Mouse (Mus musculus) CH12.LX (cell line): ENCODE results near the gene Extl1. TPM values are rescaled to one million over a fixed set of nuclear protein-coding genes. Genes with fewer than 3 reads are reported as not detected.
A peak's percentile ranks its signal among the peaks of the same experiment; 100 is the strongest.

ENCODE experiments used
- DNase-seq: peaks from one replicate; pipeline ENCODE4 v3.0.0-alpha.2; 2013; ENCODE audit errors: extremely low read depth
- H3K27ac ChIP-seq: 2 replicates; pipeline ENCODE4 v1.5.1; 2012; ENCODE audit warnings: low read depth, mild to moderate bottlenecking, control low read depth, moderate library complexity; ENCODE audit not compliant: insufficient read depth
- H3K27me3 ChIP-seq: replicated peaks from 2 replicates; pipeline ENCODE3; 2012; ENCODE audit warnings: inconsistent platforms
- H3K36me3 ChIP-seq, 2 experiments: replicated peaks in 1 of 2; 2 replicates each; pipeline versions ENCODE3 to v1.6.1; 2012; ENCODE audit warnings: inconsistent platforms in 1 of 2, low read length in 1 of 2, mild to moderate bottlenecking in 1 of 2, mixed read lengths in 1 of 2, moderate library complexity in 1 of 2; ENCODE audit not compliant: control insufficient read depth in 1 of 2, insufficient read depth in 1 of 2
- H3K4me1 ChIP-seq, 2 experiments: 2 replicates each; pipeline ENCODE4 v1.6.1; 2012; ENCODE audit warnings: inconsistent platforms in 1 of 2, moderate library complexity in 1 of 2; ENCODE audit not compliant: insufficient read depth in 2 of 2, control insufficient read depth in 1 of 2
- H3K4me2 ChIP-seq: 2 replicates; pipeline ENCODE4 v1.6.1; 2012; ENCODE audit warnings: low read depth, mild to moderate bottlenecking, control low read depth; ENCODE audit not compliant: poor library complexity, insufficient read depth, severe bottlenecking
- H3K4me3 ChIP-seq, 3 experiments: fragments of 150-350 bp in 1 of 3; sonication (generic) in 1 of 3; replicated peaks in 1 of 3; 2 replicates each; pipeline versions ENCODE3 to v1.5.1; 2011 to 2012; ENCODE audit warnings: low read depth in 2 of 3, low read length in 2 of 3, mild to moderate bottlenecking in 2 of 3, moderate library complexity in 2 of 3, control low read depth in 1 of 3, improper control_type of control experiment in 1 of 3, inconsistent platforms in 1 of 3, mixed read lengths in 1 of 3; ENCODE audit not compliant: poor library complexity in 1 of 3
- H3K79me2 ChIP-seq: replicated peaks from 2 replicates; pipeline ENCODE4 v1.6.1; 2012; ENCODE audit warnings: mild to moderate bottlenecking, moderate library complexity; ENCODE audit not compliant: control insufficient read depth, poor library complexity, insufficient read depth, severe bottlenecking; ENCODE audit errors: extremely low read depth
- H3K9ac ChIP-seq: 2 replicates; pipeline ENCODE4 v1.6.1; 2012; ENCODE audit warnings: low read depth, mild to moderate bottlenecking, control low read depth, moderate library complexity; ENCODE audit not compliant: insufficient read depth
- H3K9me3 ChIP-seq: replicated peaks from 2 replicates; pipeline ENCODE3; 2012; ENCODE audit warnings: low read length, inconsistent platforms, mixed read lengths
- CHD2 ChIP-seq: IDR thresholded peaks from 2 replicates; pipeline ENCODE4 v1.6.1; 2011; ENCODE audit warnings: low read length, improper control_type of control experiment
- CTCF ChIP-seq, 2 experiments: IDR thresholded peaks in 1 of 2; conservative IDR thresholded peaks in 1 of 2; 2 replicates each; pipeline ENCODE4 v1.5.1; 2011 to 2012; ENCODE audit warnings: low read depth in 2 of 2, low read length in 2 of 2, improper control_type of control experiment in 1 of 2, inconsistent platforms in 1 of 2, mild to moderate bottlenecking in 1 of 2, moderate library complexity in 1 of 2
- ELF1 ChIP-seq: IDR thresholded peaks from 2 replicates; pipeline ENCODE4 v1.6.1; 2014; ENCODE audit warnings: low read depth, mild to moderate bottlenecking, inconsistent platforms, low read length, improper control_type of control experiment
- EP300 ChIP-seq: IDR thresholded peaks from 2 replicates; pipeline ENCODE4 v1.6.1; 2011; ENCODE audit warnings: low read length, improper control_type of control experiment
- ETS1 ChIP-seq: conservative IDR thresholded peaks from 2 replicates; pipeline ENCODE4 v1.6.1; 2012; ENCODE audit warnings: low read depth, mild to moderate bottlenecking, inconsistent platforms, low read length, improper control_type of control experiment, moderate library complexity
- GABPA ChIP-seq: IDR thresholded peaks from 2 replicates; pipeline ENCODE4 v1.6.1; 2012; ENCODE audit warnings: low read depth, low read length, improper control_type of control experiment, inconsistent platforms; ENCODE audit not compliant: insufficient replicate concordance
- HCFC1 ChIP-seq: IDR thresholded peaks from 2 replicates; pipeline ENCODE4 v1.6.1; 2012; ENCODE audit warnings: low read depth, mild to moderate bottlenecking, inconsistent platforms, low read length, improper control_type of control experiment
- IRF4 ChIP-seq: IDR thresholded peaks from 2 replicates; pipeline ENCODE4 v1.6.1; 2014; ENCODE audit warnings: low read depth, mild to moderate bottlenecking, inconsistent platforms, low read length, improper control_type of control experiment
- MAFK ChIP-seq: IDR thresholded peaks from 2 replicates; pipeline ENCODE4 v1.6.1; 2011; ENCODE audit warnings: low read length, improper control_type of control experiment; ENCODE audit not compliant: insufficient replicate concordance
- MAX ChIP-seq: IDR thresholded peaks from 2 replicates; pipeline ENCODE4 v1.6.1; 2011; ENCODE audit warnings: low read length, improper control_type of control experiment
- NELFE ChIP-seq: IDR thresholded peaks from 2 replicates; pipeline ENCODE4 v1.6.1; 2011; ENCODE audit warnings: low read depth, low read length, improper control_type of control experiment
- PAX5 ChIP-seq: IDR thresholded peaks from 2 replicates; pipeline ENCODE4 v1.6.1; 2012; ENCODE audit warnings: low read length, inconsistent platforms, mixed read lengths
- RAD21 ChIP-seq: IDR thresholded peaks from 2 replicates; pipeline ENCODE4 v1.6.1; 2011; ENCODE audit warnings: low read depth, mild to moderate bottlenecking, low read length, improper control_type of control experiment, moderate library complexity
- SMC3 ChIP-seq: IDR thresholded peaks from 2 replicates; pipeline ENCODE4 v1.6.1; 2011; ENCODE audit warnings: low read depth, low read length, improper control_type of control experiment
- TBP ChIP-seq: conservative IDR thresholded peaks from 2 replicates; pipeline ENCODE4 v1.6.1; 2011; ENCODE audit warnings: low read depth, low read length, improper control_type of control experiment
- dilution Hi-C: fragments of 300-500 bp; cut with MboI; formaldehyde crosslinking; loops from 2 replicates; pipeline ENCODE4 v1.14.3; 2020; ENCODE audit warnings: low sequenced_read_pairs; ENCODE audit not compliant: extremely low pct_unique_long_range_greater_than_20kb, extremely low pct_ligation_motif_present
- in situ Hi-C: fragments of 300-500 bp; cut with MboI; formaldehyde crosslinking; loops from 3 replicates; pipeline ENCODE4 v1.14.3; 2019; ENCODE audit warnings: low sequenced_read_pairs, low pct_ligation_motif_present, low pct_unique_long_range_greater_than_20kb, mixed read lengths
- polyA plus RNA-seq: library from polyadenylated mRNA; unstranded; fragments of >175 nt; gene quantifications from 2 replicates; pipeline ENCODE4 v1.2.1, GENCODE M21; 2012; ENCODE audit warnings: low read depth; ENCODE audit not compliant: insufficient read length
- total RNA-seq, 2 experiments: library from RNA; depleted of rRNA; stranded (reverse); fragments of 300-350 nt in 1 of 2; fragments of >200 nt in 1 of 2; gene quantifications; 2 replicates each; pipeline ENCODE4 v1.2.3; 2012 to 2014

Gene Extl1
- total and polyA plus RNA-seq, 3 experiments = 0.54 to 4.5 (median 1.6) TPM

GRCm38 (mm10) chr4:134326859-134327530, 56.7 kb downstream of the Extl1 start:
- dilution Hi-C loops = no loop called here
- Histone ChIP-seq H3K79me2 (no peaks in the 10 kb centered on the region), H3K36me3 (no peaks in the 10 kb centered on the region), H3K27me3 (no peaks in the 10 kb centered on the region), H3K4me2 (no peak overlapping the region), H3K4me1 (peaks cover 0 to 9% of the 10 kb centered on the region in 2 experiments; a peak in 2 of 4 replicates), H3K9me3 (no peaks in the 10 kb centered on the region), H3K27ac (no peak overlapping the region), H3K9ac (no peak overlapping the region), H3K4me3 (no peak overlapping the region)
- TF ChIP-seq RAD21 = no peak
- TF ChIP-seq MAX = no peak
- no peak for TF ChIP-seq ETS1
- TF ChIP-seq HCFC1 = no peak
- no peak for TF ChIP-seq CHD2
- TF ChIP-seq MAFK = peak; percentile 56; the same call in 1 of the 2 replicates
- in situ Hi-C loops = no loop called here
- no peak for DNase-seq

GRCm38 (mm10) chr4:134324655-134325054, 59.0 kb downstream of the Extl1 start:
- in situ Hi-C loops = no loop called here

GRCm38 (mm10) chr4:134321524-134321923, 62.1 kb downstream of the Extl1 start:
- peaks cover 6 to 30% of the 10 kb centered on the region in 2 experiments for H3K4me1 ChIP-seq
- H3K36me3 ChIP-seq = no peaks in the 10 kb centered on the region
- peak in 1 of 2 experiments; percentile 56; a peak in 2 of 4 replicates for TF ChIP-seq CTCF (conservative IDR thresholded peaks at IDR 0.05 in 1 of 2, IDR thresholded peaks at IDR 0.05 in 1 of 2; ENCODE audit: low read depth in 2 of 2, low read length in 2 of 2)
- no peak for TF ChIP-seq EP300
- peak; percentile 49 for TF ChIP-seq SMC3
- peak; percentile 40 for TF ChIP-seq RAD21
- no peaks in the 10 kb centered on the region for H3K79me2 ChIP-seq
- dilution Hi-C loops = no loop called here
- no peak for DNase-seq
- H3K4me2 ChIP-seq = no peak overlapping the region
- no peak overlapping the region for H3K9ac ChIP-seq
- H3K9me3 ChIP-seq = no peaks in the 10 kb centered on the region
- H3K27ac ChIP-seq = no peak overlapping the region
- in situ Hi-C loops = no loop called here
- H3K4me3 ChIP-seq = no peak overlapping the region
- H3K27me3 ChIP-seq = no peaks in the 10 kb centered on the region

More at GRCm38 (mm10) chr4:134324655-134325054, 59.0 kb downstream of the Extl1 start:
- Histone ChIP-seq H3K27me3 (no peaks in the 10 kb centered on the region), H3K4me1 (peaks cover 3 to 16% of the 10 kb centered on the region in 2 experiments), H3K9ac (no peak overlapping the region), H3K27ac (no peak overlapping the region), H3K4me2 (no peak overlapping the region), H3K4me3 (no peak overlapping the region), H3K36me3 (no peaks in the 10 kb centered on the region), H3K79me2 (no peaks in the 10 kb centered on the region), H3K9me3 (no peaks in the 10 kb centered on the region)
- TF ChIP-seq GABPA = no peak
- TF ChIP-seq RAD21 = no peak
- no peak for TF ChIP-seq ELF1
- no peak for TF ChIP-seq NELFE
- TF ChIP-seq TBP = no peak
- no peak for TF ChIP-seq PAX5
- no peak for TF ChIP-seq IRF4
- DNase-seq = no peak
- dilution Hi-C loops = no loop called here
